Mouse (Mus musculus): Measurements from ENCODE around the gene Egfem1. TPM values are rescaled to one million over a fixed set of nuclear protein-coding genes. Genes with fewer than 3 reads are reported as not detected.
A peak's percentile ranks its signal among the peaks of the same experiment; 100 is the strongest.

Egfem1 gene
- total RNA-seq, 2 experiments from 2014 or later: 0.25 to 0.29 TPM

- intact Hi-C loops (cut with DNase I; ENCODE audit: low total_unique reads): no loop called here
Observed at GRCm38 (mm10) chr3:29243600-29243999, 161.8 kb downstream of the Egfem1 start.

DNA sequence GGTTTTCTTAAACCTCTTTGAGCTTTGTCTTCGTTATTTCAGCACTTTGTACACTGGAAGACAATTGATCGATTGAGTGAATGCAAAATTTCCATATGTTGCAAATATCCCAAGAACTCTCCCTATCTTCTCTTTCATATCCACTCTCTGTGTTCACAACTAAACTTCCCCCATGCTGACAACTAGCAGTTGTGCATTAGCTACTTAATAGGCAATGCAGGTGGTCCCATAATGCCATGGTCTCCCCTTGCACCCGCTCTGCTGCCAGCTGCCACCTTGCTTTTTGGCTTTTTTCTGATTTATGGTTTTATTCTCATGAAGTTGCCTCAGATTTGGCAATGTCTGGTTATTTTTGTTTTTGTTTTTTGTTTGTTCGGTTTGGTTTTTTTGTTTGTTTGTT is 209.8 kb downstream of the Egfem1 start:
- no peak for DNase-seq
- intact Hi-C loops (cut with DNase I; ENCODE audit: low total_unique reads): no loop called here

More at GRCm38 (mm10) chr3:29243600-29243999, 161.8 kb downstream of the Egfem1 start:
- DNase-seq: no peak

DNA sequence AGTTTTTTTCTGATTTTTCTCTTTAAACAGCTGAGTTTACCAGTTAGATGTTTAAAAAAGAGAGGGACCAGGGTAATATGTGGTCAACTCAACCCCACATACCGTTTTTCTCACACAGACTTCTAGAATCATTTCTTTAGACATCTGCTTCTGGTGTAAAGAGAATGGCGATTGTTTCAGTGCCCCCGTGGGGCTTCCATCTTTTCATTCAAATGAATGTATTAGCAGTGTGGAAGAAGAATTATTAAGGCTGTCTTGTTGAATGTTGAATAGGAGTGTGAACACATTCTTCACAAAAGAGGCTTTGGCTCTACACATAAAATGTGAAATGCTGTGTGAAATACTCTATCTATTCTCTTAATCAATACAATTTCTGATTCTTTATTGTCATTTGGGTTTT is 210.4 kb downstream of the Egfem1 start:
- intact Hi-C loops (cut with DNase I; ENCODE audit: low total_unique reads): no loop called here
- DNase-seq: no peak

DNA sequence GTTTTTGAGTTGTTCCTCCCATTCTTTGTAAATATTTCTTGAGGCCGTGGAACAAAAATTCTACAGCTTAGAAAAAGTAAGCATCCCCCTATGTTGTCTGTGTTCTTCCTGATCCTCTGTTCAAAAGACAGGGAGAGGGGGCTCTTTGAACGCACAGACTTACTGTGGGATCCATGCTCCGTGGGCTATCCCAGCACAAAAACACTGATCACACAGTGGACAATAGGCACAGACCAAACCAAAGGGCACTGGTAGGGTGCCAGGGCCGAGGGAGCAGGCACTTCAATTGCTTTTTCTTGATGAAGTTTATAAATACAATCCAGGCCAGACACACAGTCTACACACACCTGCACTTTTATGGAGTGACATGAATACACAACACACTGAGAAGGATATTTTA is 211.4 kb downstream of the Egfem1 start:
- intact Hi-C loops (cut with DNase I; ENCODE audit: low total_unique reads): no loop called here

DNA sequence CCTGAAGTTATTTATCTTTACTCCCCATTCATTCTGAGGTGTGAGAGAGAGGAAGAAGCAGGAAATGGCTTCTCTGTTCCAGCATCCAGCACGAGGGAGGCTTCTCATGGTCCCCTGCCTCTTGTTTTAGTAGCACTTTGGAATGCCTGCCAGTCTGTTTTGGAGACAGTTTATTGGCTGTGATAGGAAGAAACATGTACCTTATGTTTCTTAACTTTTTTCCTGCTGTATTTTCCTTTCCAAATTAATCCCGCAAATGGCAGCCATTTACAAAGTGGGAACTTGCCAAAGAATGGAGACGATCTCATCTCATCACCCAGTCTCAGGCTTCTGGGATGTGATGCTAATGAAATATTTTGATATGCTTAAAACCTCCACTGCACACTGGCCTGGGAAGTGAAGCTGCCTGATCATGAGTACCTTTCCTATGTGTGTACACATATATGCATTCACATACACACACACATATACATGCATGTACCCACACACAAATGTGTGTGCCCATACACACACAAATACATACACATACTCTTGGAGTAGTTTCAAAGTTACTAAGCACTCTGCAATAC is 260.5 kb downstream of the Egfem1 start:
- no peak for DNase-seq
- intact Hi-C loops (cut with DNase I; ENCODE audit: low total_unique reads): no loop called here

More for the DNA sequence above, 211.4 kb downstream of the Egfem1 start:
- DNase-seq: no peak

- no peak for DNase-seq
- intact Hi-C loops (cut with DNase I; ENCODE audit: low total_unique reads): no loop called here
Observed at GRCm38 (mm10) chr3:29345805-29346204, 264.0 kb downstream of the Egfem1 start.

DNA sequence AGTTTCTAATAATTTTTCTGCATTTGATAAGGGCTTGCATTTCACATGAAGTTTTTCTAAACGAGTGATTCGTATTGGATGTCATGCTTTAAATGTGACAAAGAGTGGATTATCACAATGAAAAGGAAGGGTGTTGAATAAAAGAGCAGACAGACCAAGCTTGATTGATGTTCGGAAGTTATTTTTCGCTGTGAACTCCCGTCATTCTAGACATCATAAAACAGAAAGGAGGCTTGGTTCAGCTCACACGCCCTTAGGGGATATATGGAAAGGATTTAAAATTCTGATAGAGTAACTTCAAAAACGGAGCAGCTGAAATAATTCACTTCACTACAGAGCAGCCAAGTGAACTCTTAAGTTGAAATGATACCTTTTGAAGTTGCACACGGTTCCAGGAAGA is 285.1 kb downstream of the Egfem1 start:
- intact Hi-C loops (cut with DNase I; ENCODE audit: low total_unique reads): no loop called here
- no peak for DNase-seq

DNA sequence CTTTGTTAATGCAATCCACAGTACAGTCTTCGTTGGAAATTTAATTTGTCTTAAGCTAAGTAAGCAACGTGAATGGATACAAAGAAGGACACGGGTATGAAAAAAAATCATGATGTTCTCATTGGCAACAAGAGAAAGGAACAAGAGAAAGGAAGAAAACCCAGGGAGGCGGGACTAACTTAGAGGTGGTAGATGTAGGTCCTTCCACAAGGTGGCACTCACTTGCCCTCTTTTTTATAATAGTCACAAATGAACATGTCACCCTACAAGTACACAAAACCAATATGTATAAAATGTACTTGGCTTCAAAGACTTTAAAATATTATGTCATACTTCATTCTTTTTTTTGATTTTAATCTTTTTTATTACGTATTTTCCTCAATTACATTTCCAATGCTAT is 288.7 kb downstream of the Egfem1 start:
- intact Hi-C loops (cut with DNase I; ENCODE audit: low total_unique reads): no loop called here
- DNase-seq: no peak

DNA sequence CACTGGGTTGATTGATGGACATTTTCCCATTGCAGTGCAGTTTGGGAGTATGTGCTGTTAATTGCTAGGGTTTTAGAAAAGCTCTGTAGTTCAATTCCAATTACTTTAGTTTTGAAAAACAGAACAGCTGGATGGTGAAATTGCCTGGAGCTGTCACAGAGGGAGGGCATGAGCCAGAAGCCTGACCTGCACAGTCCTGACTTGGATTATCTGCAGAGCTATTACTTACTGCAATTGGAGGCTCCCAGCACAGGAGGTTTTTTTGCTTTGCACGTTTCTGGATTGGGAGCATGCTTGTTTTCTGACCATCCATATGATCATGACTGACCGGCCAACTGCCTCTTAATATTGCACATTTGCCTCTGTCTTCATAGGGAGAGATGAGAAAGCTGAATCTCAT is 299.4 kb downstream of the Egfem1 start:
- intact Hi-C loops (cut with DNase I; ENCODE audit: low total_unique reads): no loop called here

GRCm38 (mm10) chr3:29399064-29399463 is 317.2 kb downstream of the Egfem1 start:
- intact Hi-C loops (cut with DNase I; ENCODE audit: low total_unique reads): no loop called here
- DNase-seq: no peak

More for the DNA sequence above, 299.4 kb downstream of the Egfem1 start:
- DNase-seq: no peak

DNA sequence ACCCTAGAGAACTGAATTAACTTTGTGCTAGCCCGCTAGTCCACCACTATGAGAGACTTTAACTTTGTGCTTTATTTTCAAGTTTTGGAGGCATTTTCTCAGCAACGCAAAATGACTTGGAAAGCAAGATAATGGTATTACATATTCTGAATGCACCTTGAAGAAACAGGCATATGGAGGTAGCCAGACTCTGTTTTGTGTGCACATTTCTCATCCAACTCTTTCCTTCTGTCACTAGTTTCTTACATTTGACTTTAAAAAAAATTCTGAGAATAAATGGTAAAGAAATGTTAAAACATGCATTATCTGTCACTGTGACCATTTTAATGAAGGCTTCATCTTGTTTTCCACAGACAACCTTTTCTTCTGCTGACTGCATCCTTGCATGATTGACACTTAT is 339.8 kb downstream of the Egfem1 start:
- intact Hi-C loops (cut with DNase I; ENCODE audit: low total_unique reads): no loop called here

DNA sequence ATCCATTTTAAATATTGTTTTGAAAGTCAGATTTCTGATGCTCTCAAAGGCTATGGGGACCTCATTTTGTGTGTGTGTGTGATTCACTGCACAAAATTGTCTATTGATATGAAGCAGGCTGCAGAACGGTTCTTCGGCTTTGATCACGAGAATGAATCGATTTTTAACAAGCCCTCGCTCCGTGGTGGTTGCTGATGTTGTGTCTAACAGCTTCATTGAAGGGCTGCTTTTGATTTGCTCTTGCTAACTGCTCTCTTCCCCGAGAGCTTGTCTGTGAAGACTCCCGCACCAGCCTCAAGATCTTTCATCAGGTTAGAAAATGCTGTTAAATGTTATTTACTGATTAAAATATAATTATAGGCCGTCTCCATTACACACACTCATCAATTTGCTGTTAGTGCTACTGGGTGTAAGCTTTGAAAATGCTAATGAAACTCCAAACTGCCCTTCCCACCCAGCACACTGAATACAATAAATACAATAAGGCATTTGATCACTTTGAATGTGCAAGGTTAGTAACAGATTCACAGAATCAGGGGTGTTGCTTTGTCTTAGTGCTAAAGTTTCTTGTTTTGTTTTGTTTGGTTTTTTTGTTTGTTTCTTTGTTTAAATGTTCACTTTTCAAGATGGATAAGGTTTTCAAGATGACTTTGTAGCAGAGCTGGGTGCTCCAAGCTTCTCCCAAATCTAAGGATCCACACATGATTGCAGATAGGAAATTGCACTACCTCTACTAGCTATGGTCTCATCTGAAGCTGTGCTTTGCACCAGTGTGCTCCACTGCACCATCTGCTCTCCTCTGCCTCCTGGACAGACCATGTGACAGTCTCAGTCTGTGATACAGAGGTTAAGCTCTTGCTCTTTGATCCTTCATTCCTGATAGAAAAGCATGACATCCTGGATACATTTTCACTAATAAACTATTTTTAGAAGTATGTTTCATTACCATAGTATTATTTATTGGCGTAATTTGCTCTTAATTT is 350.6 kb downstream of the Egfem1 start:
- DNase-seq: no peak
- intact Hi-C loops (cut with DNase I; ENCODE audit: low total_unique reads): no loop called here

More for the DNA sequence above, 339.8 kb downstream of the Egfem1 start:
- DNase-seq: no peak

GRCm38 (mm10) chr3:29443024-29443423 is 361.2 kb downstream of the Egfem1 start:
- intact Hi-C loops (cut with DNase I; ENCODE audit: low total_unique reads): no loop called here
- no peak for DNase-seq

DNA sequence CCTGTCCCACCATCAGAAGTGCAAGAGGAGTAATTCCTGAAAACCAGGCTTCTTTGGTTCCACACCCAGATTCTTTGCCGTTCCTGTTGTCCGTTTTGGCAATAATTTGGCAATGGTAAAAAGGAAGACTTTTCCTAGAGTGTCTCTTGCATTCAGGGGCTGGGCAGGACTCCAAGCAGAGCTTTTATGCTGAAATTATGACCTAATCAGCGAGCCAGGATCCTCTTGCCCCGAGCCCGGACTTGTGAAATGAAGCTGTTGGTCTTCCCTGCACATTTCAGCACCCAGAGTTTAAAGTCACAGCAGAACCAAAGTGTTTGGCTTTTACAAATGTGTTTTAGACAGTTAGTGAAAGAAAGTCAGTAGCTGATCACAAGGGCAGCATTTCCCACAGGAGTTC is 362.8 kb downstream of the Egfem1 start:
- intact Hi-C loops (cut with DNase I; ENCODE audit: low total_unique reads): no loop called here
- peak; percentile 31 for DNase-seq

DNA sequence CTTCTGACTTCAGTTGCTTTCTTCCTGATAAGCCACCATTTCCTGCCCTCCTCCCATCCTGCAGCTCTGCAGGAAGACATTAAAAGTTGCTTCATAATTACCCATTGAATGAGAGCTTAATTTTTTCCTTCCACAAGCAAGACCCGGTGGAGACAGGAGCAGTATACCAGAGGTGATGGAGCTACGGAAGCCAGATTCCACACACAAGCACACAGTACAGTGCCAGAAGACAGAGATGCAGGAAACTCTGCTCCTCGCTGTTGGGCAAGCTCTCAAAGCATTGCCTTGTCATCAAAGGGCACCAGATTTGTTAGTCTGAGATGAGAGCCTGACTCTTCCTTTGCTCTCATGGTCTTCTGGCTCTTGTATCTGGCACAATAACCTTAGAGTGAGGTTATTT is 364.3 kb downstream of the Egfem1 start:
- intact Hi-C loops (cut with DNase I; ENCODE audit: low total_unique reads): no loop called here
- no peak for DNase-seq

- intact Hi-C loops (cut with DNase I; ENCODE audit: low total_unique reads): no loop called here
- DNase-seq: no peak
Observed at GRCm38 (mm10) chr3:29448829-29449406, 367.1 kb downstream of the Egfem1 start.

DNA sequence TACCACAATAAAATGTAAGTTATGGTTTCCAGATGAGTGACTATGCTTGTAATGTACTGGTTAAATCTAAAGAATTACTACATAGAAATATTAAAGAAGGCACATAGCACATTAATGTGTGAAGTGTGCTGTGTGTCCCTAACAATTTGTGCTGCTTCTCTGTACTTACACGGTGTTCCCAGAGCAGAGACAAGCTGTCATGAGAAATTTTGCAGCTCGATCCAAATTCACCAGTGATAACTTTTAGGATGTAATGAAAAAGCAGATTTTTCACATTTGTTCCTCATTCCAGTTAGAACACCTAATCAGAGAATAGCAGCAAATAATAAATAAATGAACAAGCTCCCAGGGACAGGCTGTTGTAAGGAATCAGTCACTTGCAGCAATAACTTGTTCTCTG is 416.4 kb downstream of the Egfem1 start:
- intact Hi-C loops (cut with DNase I; ENCODE audit: low total_unique reads): no loop called here
- DNase-seq: no peak

GRCm38 (mm10) chr3:29499188-29499587 is 417.4 kb downstream of the Egfem1 start:
- intact Hi-C loops (cut with DNase I; ENCODE audit: low total_unique reads): no loop called here

DNA sequence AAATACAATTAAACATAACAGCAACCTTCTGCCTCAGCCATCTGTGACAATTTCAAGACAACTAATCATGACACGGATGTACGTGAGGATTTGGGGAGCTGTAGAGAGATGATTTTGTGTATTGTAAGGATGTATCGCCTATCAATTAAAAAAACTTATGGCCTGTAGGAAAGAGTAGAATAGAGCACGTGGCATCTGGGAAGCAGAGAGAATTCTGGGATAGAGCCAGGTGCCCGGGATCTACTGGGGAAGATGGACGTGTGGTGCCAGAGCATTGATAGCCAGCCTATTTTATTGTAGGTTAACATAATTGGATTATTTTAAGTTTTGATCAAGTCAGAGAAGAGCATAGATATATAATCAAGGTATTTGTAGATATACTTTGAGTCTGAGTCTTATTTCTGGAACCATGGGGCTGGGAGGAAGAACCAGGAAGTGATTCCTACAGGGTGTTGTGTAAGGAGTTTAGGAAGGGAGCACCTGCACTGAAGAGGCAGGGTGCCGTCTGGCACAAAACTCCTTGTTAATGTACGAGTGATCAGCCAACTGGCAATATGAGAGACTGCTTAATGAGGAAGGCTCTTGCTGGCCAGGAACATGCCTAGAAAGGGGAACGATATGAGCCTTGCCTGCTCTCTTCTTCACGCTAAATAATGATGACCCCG is 443.6 kb downstream of the Egfem1 start:
- intact Hi-C loops (cut with DNase I; ENCODE audit: low total_unique reads): no loop called here
- no peak for DNase-seq

More at GRCm38 (mm10) chr3:29499188-29499587, 417.4 kb downstream of the Egfem1 start:
- no peak for DNase-seq

DNA sequence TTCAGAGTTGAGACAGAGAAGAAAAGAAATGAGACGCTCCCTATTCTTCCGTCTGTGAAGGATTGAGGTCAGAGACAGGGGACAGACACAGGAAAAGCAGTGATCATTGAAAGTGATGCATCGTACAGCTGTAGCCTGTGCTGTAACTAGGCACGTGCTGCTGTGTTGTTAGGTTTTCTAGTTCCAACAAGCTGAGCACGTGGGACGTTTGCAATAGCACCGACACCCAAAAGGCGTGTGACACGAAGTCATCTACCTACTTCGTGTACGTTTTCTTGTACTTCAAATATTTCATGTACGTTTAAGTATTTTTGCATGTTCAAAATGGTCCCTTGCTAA is 444.1 kb downstream of the Egfem1 start:
- no peak for DNase-seq
- intact Hi-C loops (cut with DNase I; ENCODE audit: low total_unique reads): no loop called here
